Mouse (Mus musculus) intestine, embryonic 16.5 days (tissue): ENCODE measurements around the gene Rara. TPM values are rescaled to one million over a fixed set of nuclear protein-coding genes. Genes with fewer than 3 reads are reported as not detected.
"Not testable (repeated sequence)": the region's sequence is repeated elsewhere in the genome, so short reads cannot be mapped to it uniquely, and the experiment has no call there.

Experiments used
- ATAC-seq: fragments of 200-750 bp; cut with Nextera tagmentation; 2 replicates; pipeline ENCODE4 v1.8.0; 2017; ENCODE audit warnings: moderate TSS enrichment, moderate library complexity
- H3K27ac ChIP-seq: fragments of 300-500 bp; sonication (generic); 2 replicates; pipeline ENCODE4 v1.5.1; 2014; ENCODE audit warnings: mild to moderate bottlenecking, low read length
- H3K27me3 ChIP-seq: fragments of 300-500 bp; sonication (generic); replicated peaks from 2 replicates; pipeline ENCODE4 v1.6.1; 2014; ENCODE audit warnings: low read length, control low read depth, mixed read lengths; ENCODE audit not compliant: control insufficient read depth, insufficient read depth
- H3K36me3 ChIP-seq: fragments of 300-500 bp; sonication (generic); 2 replicates; pipeline ENCODE4 v1.6.1; 2014; ENCODE audit warnings: low read length, control low read depth; ENCODE audit not compliant: control insufficient read depth, insufficient read depth
- H3K4me1 ChIP-seq: fragments of 300-500 bp; sonication (generic); 2 replicates; pipeline ENCODE4 v1.6.1; 2014; ENCODE audit warnings: low read length, control low read depth, mixed read lengths; ENCODE audit not compliant: control insufficient read depth, insufficient read depth
- H3K4me2 ChIP-seq: fragments of 300-500 bp; sonication (generic); 2 replicates; pipeline ENCODE4 v1.6.1; 2014; ENCODE audit warnings: low read depth, low read length, control low read depth
- H3K4me3 ChIP-seq: fragments of 300-500 bp; sonication (generic); 2 replicates; pipeline ENCODE4 v1.5.1; 2014; ENCODE audit warnings: mild to moderate bottlenecking, low read length
- H3K9ac ChIP-seq: fragments of 300-500 bp; sonication (generic); 2 replicates; pipeline ENCODE4 v1.6.1; 2014; ENCODE audit warnings: low read depth, low read length
- H3K9me3 ChIP-seq: fragments of 300-500 bp; sonication (generic); 2 replicates; pipeline ENCODE4 v1.6.1; 2016; ENCODE audit warnings: low read length, control low read depth; ENCODE audit not compliant: control insufficient read depth
- WGBS: fragments of 180-500 bp; shearing (Covaris S2); extraction: QIAGEN DNeasy Blood & Tissue Kit; methylation state at CpG from one replicate; pipeline ENCODE4 v1.1.7; 2014; 5-methylcytosine and 5-hydroxymethylcytosine counted together
- polyA plus RNA-seq: library from polyadenylated mRNA; unstranded; fragments of >200 nt; fragmentation: Nextera tagmentation; extraction: Ambion mirVana; gene quantifications from 2 replicates; pipeline ENCODE4 v1.2.1, GENCODE M21; 2015

The Rara gene
- polyA plus RNA-seq, 1 experiment from 2014 or later = 28.2 TPM

- Histone ChIP-seq H3K27ac (0 out of 2 replicates have a peak overlapping the region, but pooled peaks have one; percentile 33), H3K9ac (peak overlapping the region; percentile 80), H3K9me3 (no peaks in the 10 kb centered on the region), H3K4me3 (peak overlapping the region; percentile 59), H3K27me3 (no peaks in the 10 kb centered on the region), H3K4me2 (peak overlapping the region; percentile 55), H3K4me1 (peaks cover 93% of the 10 kb centered on the region), H3K36me3 (no peaks in the 10 kb centered on the region)
- 12% methylated on average over 12 of the region's 12 CpGs for WGBS
- ATAC-seq = no peak
Measured at GRCm38 (mm10) chr11:98928186-98928893, 722 bp downstream of the Rara start.

- no peak for ATAC-seq
- H3K4me1 ChIP-seq = peaks cover 88% of the 10 kb centered on the region
- peak overlapping the region; percentile 55 for H3K4me2 ChIP-seq
- no peaks in the 10 kb centered on the region for H3K36me3 ChIP-seq
- H3K9me3 ChIP-seq = no peaks in the 10 kb centered on the region
- peak overlapping the region; percentile 56 for H3K9ac ChIP-seq
- 20% methylated on average over 9 of the region's 9 CpGs for WGBS
- peak overlapping the region; percentile 90 for H3K27ac ChIP-seq
- H3K27me3 ChIP-seq = no peaks in the 10 kb centered on the region
- H3K4me3 ChIP-seq = no peak overlapping the region
Measured at GRCm38 (mm10) chr11:98929503-98929902, 1.9 kb downstream of the Rara start.

GRCm38 (mm10) chr11:98930127-98930601, 2.5 kb downstream of the Rara start:
- no peak for ATAC-seq
- Histone ChIP-seq H3K27ac (peak overlapping the region; percentile 90), H3K9ac (peak overlapping the region; percentile 56), H3K9me3 (no peaks in the 10 kb centered on the region), H3K27me3 (no peaks in the 10 kb centered on the region), H3K36me3 (no peaks in the 10 kb centered on the region), H3K4me3 (no peak overlapping the region), H3K4me2 (peak overlapping the region; percentile 55), H3K4me1 (peaks cover 87% of the 10 kb centered on the region)
- WGBS = 50% methylated on average over 7 of the region's 7 CpGs

- ATAC-seq = no peak
- Histone ChIP-seq H3K36me3 (no peaks in the 10 kb centered on the region), H3K27me3 (no peaks in the 10 kb centered on the region), H3K27ac (peak overlapping the region; percentile 90), H3K4me1 (peaks cover 86% of the 10 kb centered on the region), H3K9ac (peak overlapping the region; percentile 57), H3K4me2 (peak overlapping the region; percentile 19; the same call in 1 of the 2 replicates), H3K9me3 (no peaks in the 10 kb centered on the region), H3K4me3 (no peak overlapping the region)
- WGBS = 26% methylated on average over 10 of the region's 10 CpGs
Measured at GRCm38 (mm10) chr11:98930773-98931512, 3.3 kb downstream of the Rara start.

GRCm38 (mm10) chr11:98931513-98932292, 4.1 kb downstream of the Rara start:
- H3K27me3 ChIP-seq = no peaks in the 10 kb centered on the region
- H3K9ac ChIP-seq = peak overlapping the region; percentile 57
- peak overlapping the region; percentile 90 for H3K27ac ChIP-seq
- H3K4me3 ChIP-seq = no peak overlapping the region
- H3K4me2 ChIP-seq = peak overlapping the region; percentile 19; the same call in 1 of the 2 replicates
- 28% methylated on average over 7 of the region's 7 CpGs for WGBS
- no peaks in the 10 kb centered on the region for H3K9me3 ChIP-seq
- ATAC-seq = no peak
- peaks cover 86% of the 10 kb centered on the region for H3K4me1 ChIP-seq
- H3K36me3 ChIP-seq = no peaks in the 10 kb centered on the region

GRCm38 (mm10) chr11:98932293-98933091, 4.9 kb downstream of the Rara start:
- H3K9ac ChIP-seq = peak overlapping the region; percentile 33; the same call in 1 of the 2 replicates
- WGBS = 20% methylated on average over 19 of the region's 19 CpGs

GRCm38 (mm10) chr11:98933151-98933550, 5.5 kb downstream of the Rara start:
- Histone ChIP-seq H3K4me2 (no peak overlapping the region), H3K9me3 (no peaks in the 10 kb centered on the region), H3K27ac (no peak overlapping the region), H3K27me3 (no peaks in the 10 kb centered on the region), H3K4me3 (no peak overlapping the region), H3K36me3 (no peaks in the 10 kb centered on the region), H3K9ac (0 out of 2 replicates have a peak overlapping the region, but pooled peaks have one; percentile 33), H3K4me1 (peaks cover 78% of the 10 kb centered on the region)
- no peak for ATAC-seq
- 46% methylated on average over 9 of the region's 9 CpGs for WGBS

More at GRCm38 (mm10) chr11:98932293-98933091, 4.9 kb downstream of the Rara start:
- Histone ChIP-seq H3K4me2 (0 out of 2 replicates have a peak overlapping the region, but pooled peaks have one; percentile 25), H3K4me1 (peaks cover 82% of the 10 kb centered on the region), H3K27ac (no peak overlapping the region; the same call in 1 of the 2 replicates), H3K4me3 (no peak overlapping the region), H3K9me3 (no peaks in the 10 kb centered on the region), H3K27me3 (no peaks in the 10 kb centered on the region), H3K36me3 (no peaks in the 10 kb centered on the region)
- ATAC-seq = no peak

GRCm38 (mm10) chr11:98933847-98934246, 6.2 kb downstream of the Rara start:
- H3K4me2 ChIP-seq, ATAC-seq, H3K9ac ChIP-seq, H3K4me3 ChIP-seq, H3K9me3 ChIP-seq, H3K27me3 ChIP-seq, H3K27ac ChIP-seq, H3K36me3 ChIP-seq: not testable (repeated sequence)
- peaks cover 78% of the 10 kb centered on the region for H3K4me1 ChIP-seq
- WGBS = 90% methylated on average over 2 of the region's 2 CpGs
